Mouse (Mus musculus) lung, postnatal 0 days (tissue): ENCODE measurements at regions not wholly inside any gene's neighbourhood (a gene's known extent, or its start where the extent isn't known, plus 50 kb on each side); places are given as distances from the start of the nearest gene placed in this dataset.
A peak's percentile ranks its signal among the peaks of the same experiment; 100 is the strongest.

Experiments
- ATAC-seq: fragments of 200-750 bp; cut with Nextera tagmentation; 2 replicates; pipeline ENCODE4 v1.8.0; 2017; ENCODE audit warnings: moderate library complexity
- DNase-seq: peaks from one replicate; pipeline ENCODE4 v3.0.0-alpha.2; 2016; ENCODE audit warnings: low spot score
- H3K27ac ChIP-seq: fragments of 300-500 bp; sonication (generic); 2 replicates; pipeline ENCODE4 v1.5.1; 2014; ENCODE audit warnings: antibody characterized with exemption, mild to moderate bottlenecking, low read length, mixed read lengths
- H3K27me3 ChIP-seq: fragments of 300-500 bp; sonication (generic); replicated peaks from 2 replicates; pipeline ENCODE4 v1.6.1; 2014; ENCODE audit warnings: low read length, mixed read lengths; ENCODE audit not compliant: insufficient read depth
- H3K36me3 ChIP-seq: fragments of 300-500 bp; sonication (generic); 2 replicates; pipeline ENCODE4 v1.6.1; 2014; ENCODE audit warnings: low read length, mixed read lengths; ENCODE audit not compliant: insufficient read depth
- H3K4me1 ChIP-seq: fragments of 300-500 bp; sonication (generic); 2 replicates; pipeline ENCODE4 v1.6.1; 2014; ENCODE audit warnings: antibody characterized with exemption, low read depth, low read length, mixed read lengths; ENCODE audit not compliant: insufficient read depth
- H3K4me2 ChIP-seq: fragments of 300-500 bp; sonication (generic); replicated peaks from 2 replicates; pipeline ENCODE4 v1.6.1; 2014; ENCODE audit warnings: low read depth, mild to moderate bottlenecking, low read length, moderate library complexity, mixed read lengths
- H3K4me3 ChIP-seq: fragments of 300-500 bp; sonication (generic); 2 replicates; pipeline ENCODE4 v1.5.1; 2014; ENCODE audit warnings: low read depth, low read length
- H3K9ac ChIP-seq: fragments of 300-500 bp; sonication (generic); replicated peaks from 2 replicates; pipeline ENCODE4 v1.6.1; 2014; ENCODE audit warnings: low read depth, mild to moderate bottlenecking
- H3K9me3 ChIP-seq: fragments of 300-500 bp; sonication (generic); 2 replicates; pipeline ENCODE4 v1.6.1; 2016; ENCODE audit warnings: low read length, mixed read lengths
- CTCF ChIP-seq: IDR thresholded peaks from 2 replicates; pipeline ENCODE4 v1.5.1; 2016; ENCODE audit warnings: antibody characterized with exemption, mild to moderate bottlenecking
- EP300 ChIP-seq: IDR thresholded peaks from 2 replicates; pipeline ENCODE4 v1.6.1; 2016; ENCODE audit warnings: antibody characterized with exemption, mild to moderate bottlenecking, control low read depth
- WGBS: fragments of 180-500 bp; shearing (Covaris S2); extraction: QIAGEN DNeasy Blood & Tissue Kit; methylation state at CpG from one replicate; pipeline ENCODE4 v1.1.7; 2014; 5-methylcytosine and 5-hydroxymethylcytosine counted together

GRCm38 (mm10) chr8:115420131-115420530 is 287.5 kb downstream of the Maf start:
- no peaks in the 10 kb centered on the region for H3K9me3 ChIP-seq
- TF ChIP-seq EP300 = no peak
- no peak for TF ChIP-seq CTCF
- no peak overlapping the region for H3K27ac ChIP-seq
- H3K36me3 ChIP-seq = no peaks in the 10 kb centered on the region
- no peak overlapping the region for H3K4me3 ChIP-seq
- ATAC-seq (no peak), DNase-seq (no peak)
- H3K9ac ChIP-seq = no peak overlapping the region
- H3K4me1 ChIP-seq = no peaks in the 10 kb centered on the region
- H3K27me3 ChIP-seq = no peaks in the 10 kb centered on the region
- H3K4me2 ChIP-seq = no peak overlapping the region
- 35% methylated on average over 6 of the region's 6 CpGs for WGBS

- ATAC-seq (no peak), DNase-seq (no peak)
- Histone ChIP-seq H3K4me1 (no peaks in the 10 kb centered on the region), H3K4me3 (no peak overlapping the region), H3K4me2 (no peak overlapping the region), H3K27me3 (no peaks in the 10 kb centered on the region), H3K36me3 (no peaks in the 10 kb centered on the region), H3K9ac (no peak overlapping the region), H3K9me3 (no peaks in the 10 kb centered on the region), H3K27ac (no peak overlapping the region)
- TF ChIP-seq EP300 (no peak), CTCF (no peak)
- 60% methylated on average over 6 of the region's 6 CpGs for WGBS
Observed at GRCm38 (mm10) chr8:115418056-115418455, 289.5 kb downstream of the Maf start.

GRCm38 (mm10) chr8:115414061-115414473 is 293.5 kb downstream of the Maf start:
- H3K4me3 ChIP-seq = no peak overlapping the region
- H3K27ac ChIP-seq = no peak overlapping the region
- DNase-seq (no peak), ATAC-seq (peak; percentile 23; the same call in 1 of the 2 replicates)
- no peak overlapping the region for H3K9ac ChIP-seq
- no peaks in the 10 kb centered on the region for H3K9me3 ChIP-seq
- H3K4me1 ChIP-seq = no peaks in the 10 kb centered on the region
- no peaks in the 10 kb centered on the region for H3K27me3 ChIP-seq
- H3K36me3 ChIP-seq = no peaks in the 10 kb centered on the region
- 19% methylated on average over 7 of the region's 7 CpGs for WGBS
- no peak for TF ChIP-seq CTCF
- TF ChIP-seq EP300 = no peak
- H3K4me2 ChIP-seq = no peak overlapping the region

GRCm38 (mm10) chr8:115411756-115412155 is 295.8 kb downstream of the Maf start:
- ATAC-seq (no peak), DNase-seq (no peak)
- no peaks in the 10 kb centered on the region for H3K36me3 ChIP-seq
- H3K4me1 ChIP-seq = no peaks in the 10 kb centered on the region
- no peak overlapping the region for H3K9ac ChIP-seq
- no peak overlapping the region for H3K27ac ChIP-seq
- H3K9me3 ChIP-seq = no peaks in the 10 kb centered on the region
- no peaks in the 10 kb centered on the region for H3K27me3 ChIP-seq
- no peak overlapping the region for H3K4me2 ChIP-seq
- 80% methylated on average over 5 of the region's 5 CpGs for WGBS
- TF ChIP-seq EP300 = no peak
- TF ChIP-seq CTCF = no peak
- no peak overlapping the region for H3K4me3 ChIP-seq

GRCm38 (mm10) chr8:115411061-115411460 is 296.5 kb downstream of the Maf start:
- WGBS = 86% methylated on average over 4 of the region's 4 CpGs
- Histone ChIP-seq H3K9ac (no peak overlapping the region), H3K9me3 (no peaks in the 10 kb centered on the region), H3K36me3 (no peaks in the 10 kb centered on the region), H3K4me1 (no peaks in the 10 kb centered on the region), H3K4me2 (no peak overlapping the region), H3K27ac (no peak overlapping the region), H3K4me3 (no peak overlapping the region), H3K27me3 (no peaks in the 10 kb centered on the region)
- TF ChIP-seq CTCF (no peak), EP300 (no peak)
- no peak for DNase-seq
- ATAC-seq = no peak

GRCm38 (mm10) chr8:115410191-115410590 is 297.4 kb downstream of the Maf start:
- Histone ChIP-seq H3K4me1 (no peaks in the 10 kb centered on the region), H3K4me2 (no peak overlapping the region), H3K9me3 (no peaks in the 10 kb centered on the region), H3K4me3 (no peak overlapping the region), H3K9ac (no peak overlapping the region), H3K36me3 (no peaks in the 10 kb centered on the region), H3K27me3 (no peaks in the 10 kb centered on the region), H3K27ac (no peak overlapping the region)
- no peak for TF ChIP-seq CTCF
- TF ChIP-seq EP300 = no peak
- no peak for ATAC-seq
- WGBS = 88% methylated on average over 3 of the region's 3 CpGs
- no peak for DNase-seq

- Histone ChIP-seq H3K4me2 (no peak overlapping the region), H3K4me3 (no peak overlapping the region), H3K4me1 (no peaks in the 10 kb centered on the region), H3K9ac (no peak overlapping the region), H3K27ac (no peak overlapping the region), H3K27me3 (no peaks in the 10 kb centered on the region), H3K36me3 (no peaks in the 10 kb centered on the region), H3K9me3 (no peaks in the 10 kb centered on the region)
- DNase-seq = no peak
- no peak for TF ChIP-seq EP300
- no peak for TF ChIP-seq CTCF
- ATAC-seq = no peak
- WGBS = 80% methylated on average over 4 of the region's 4 CpGs
Observed at GRCm38 (mm10) chr8:115407535-115407934, 300.1 kb downstream of the Maf start.
